15 mouse cellular contexts compared by ENCODE assay signal in genomic region chr17:49927611-49928010, GRCm38 (mm10).
"Had no signal": no experiment of that assay in that cellular context is flagged by ENCODE, and none has a peak within 500 bp of the region (broad histone marks: within the 10 kb centered on the region; RNA-seq: fewer than 3 reads in every experiment).

No protein-coding gene starts in this region.

- ATAC-seq: forebrain, embryonic 16.5 days; hindbrain, postnatal 0 days; intestine, embryonic 16.5 days had no signal

- DNase-seq: gastrocnemius, adult 2 months; gastrocnemius, postnatal 10 days; gastrocnemius, postnatal 25 days; heart, adult 18-20 months; heart, postnatal 14 days; heart, postnatal 36 days; kidney, adult 11 months; kidney, adult 2 months; kidney, adult 9 months; kidney, postnatal 14 days; kidney, postnatal 36 days; left cerebral cortex, postnatal 4 days had no signal
